Mouse (Mus musculus) bone marrow, adult 2 months (tissue): ENCODE results near the gene Rgs19. TPM values are rescaled to one million over a fixed set of nuclear protein-coding genes. Genes with fewer than 3 reads are reported as not detected.
A peak's percentile ranks its signal among the peaks of the same experiment; 100 is the strongest.

Experiments used
- H3K27ac ChIP-seq: fragments of 200-500 bp; 2 replicates; pipeline ENCODE4 v1.5.1; 2012; ENCODE audit warnings: low read depth, mild to moderate bottlenecking, control low read depth, inconsistent platforms, low read length; ENCODE audit not compliant: control insufficient read depth, poor library complexity, insufficient read depth
- H3K4me1 ChIP-seq: fragments of 200-500 bp; 2 replicates; pipeline ENCODE4 v1.6.1; 2011; ENCODE audit warnings: low read length; ENCODE audit not compliant: control insufficient read depth, insufficient read depth
- H3K4me3 ChIP-seq: fragments of 200-500 bp; replicated peaks from 2 replicates; pipeline ENCODE3; 2011; ENCODE audit warnings: mild to moderate bottlenecking, low read depth, low read length, control low read depth; ENCODE audit not compliant: control insufficient read depth
- CTCF ChIP-seq: fragments of 200-500 bp; IDR thresholded peaks from 2 replicates; pipeline ENCODE4 v1.5.1; 2011; ENCODE audit warnings: low read length, control low read depth; ENCODE audit not compliant: control insufficient read depth, insufficient read depth
- POLR2A ChIP-seq: fragments of 200-500 bp; IDR thresholded peaks from 2 replicates; pipeline ENCODE4 v1.6.1; 2011; ENCODE audit warnings: low read depth, mild to moderate bottlenecking, control low read depth, low read length, borderline replicate concordance; ENCODE audit not compliant: control insufficient read depth
- WGBS: fragments of 180-500 bp; shearing (Covaris S2); methylation state at CpG from one replicate; pipeline ENCODE4 v1.1.7; 2018; 5-methylcytosine and 5-hydroxymethylcytosine counted together
- polyA plus RNA-seq: library from polyadenylated mRNA; stranded (reverse); fragments of >200 nt; gene quantifications from 2 replicates; pipeline ENCODE4 v1.2.4, GENCODE M21; 2011; ENCODE audit warnings: low replicate concordance; ENCODE audit not compliant: missing spikeins, insufficient read depth, insufficient read length

The Rgs19 gene
- polyA plus RNA-seq = 57.1 and 170 TPM in 2 replicates

DNA sequence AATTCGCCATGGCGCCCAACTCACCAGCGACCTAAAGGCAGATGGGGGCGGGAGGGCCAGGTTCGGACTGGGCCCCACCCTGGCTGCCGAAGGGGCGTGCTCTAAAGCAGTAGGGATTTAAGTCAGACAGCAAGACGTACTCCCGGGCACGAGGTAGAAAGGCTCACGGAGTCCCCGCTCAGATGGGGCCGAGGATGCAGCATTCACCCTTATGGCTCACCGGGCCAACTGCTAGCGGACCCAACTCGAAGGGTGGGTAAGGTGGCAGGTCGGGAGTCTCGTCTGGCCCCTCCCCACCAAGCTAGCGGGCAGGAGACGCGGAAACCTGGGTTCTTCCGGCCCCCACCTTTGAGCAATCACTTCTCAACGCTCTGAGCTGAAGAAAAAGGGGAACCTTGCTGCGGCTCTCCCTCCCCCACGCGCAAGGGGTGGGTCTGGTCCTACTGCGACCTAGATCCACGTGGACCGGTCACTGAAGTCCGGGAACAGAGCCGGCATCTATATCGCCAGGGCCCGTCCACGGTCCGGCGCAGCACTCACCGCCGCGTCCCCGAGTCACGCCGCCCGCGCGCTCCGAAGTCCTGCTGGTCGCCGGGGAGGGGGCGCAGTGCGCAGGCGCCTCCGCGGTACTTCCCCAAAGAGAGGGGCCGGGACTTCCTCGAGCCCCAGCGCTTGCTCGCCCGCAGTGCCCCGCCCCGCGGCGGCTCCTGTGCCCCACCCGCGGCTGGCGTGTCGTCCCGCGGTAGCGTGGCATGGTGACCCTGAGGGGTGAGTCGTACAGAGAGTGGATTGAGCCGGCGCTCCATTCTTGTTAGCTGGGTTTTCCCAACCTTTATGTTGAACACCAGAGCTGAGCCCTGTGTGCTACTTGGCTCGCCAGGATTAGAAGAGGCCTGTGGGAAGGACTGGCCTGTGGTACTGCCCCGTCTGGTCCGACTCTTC, at the start of gene Rgs19:
Rgs19 (minus strand) TSS at position 639 of the 942 bp plus-strand sequence.
- Histone ChIP-seq H3K27ac (peak within 1 kb of the TSS; percentile 89), H3K4me1 (peaks cover 2% of the 10 kb centered on the region; the same call in 1 of the 2 replicates), H3K4me3 (peak within 1 kb of the TSS; percentile 82)
- TF ChIP-seq POLR2A (peak; percentile 83; the same call in 1 of the 2 replicates), CTCF (no peak)
- WGBS = under 1% methylated on average over 75 of the region's 75 CpGs

GRCm38 (mm10) chr2:181730051-181730450, 36.3 kb upstream of the Rgs19 start:
- 40% methylated on average over 3 of the region's 3 CpGs for WGBS
- Histone ChIP-seq H3K27ac (no peak overlapping the region), H3K4me3 (no peak overlapping the region), H3K4me1 (no peaks in the 10 kb centered on the region)
- TF ChIP-seq CTCF (no peak), POLR2A (no peak)

DNA sequence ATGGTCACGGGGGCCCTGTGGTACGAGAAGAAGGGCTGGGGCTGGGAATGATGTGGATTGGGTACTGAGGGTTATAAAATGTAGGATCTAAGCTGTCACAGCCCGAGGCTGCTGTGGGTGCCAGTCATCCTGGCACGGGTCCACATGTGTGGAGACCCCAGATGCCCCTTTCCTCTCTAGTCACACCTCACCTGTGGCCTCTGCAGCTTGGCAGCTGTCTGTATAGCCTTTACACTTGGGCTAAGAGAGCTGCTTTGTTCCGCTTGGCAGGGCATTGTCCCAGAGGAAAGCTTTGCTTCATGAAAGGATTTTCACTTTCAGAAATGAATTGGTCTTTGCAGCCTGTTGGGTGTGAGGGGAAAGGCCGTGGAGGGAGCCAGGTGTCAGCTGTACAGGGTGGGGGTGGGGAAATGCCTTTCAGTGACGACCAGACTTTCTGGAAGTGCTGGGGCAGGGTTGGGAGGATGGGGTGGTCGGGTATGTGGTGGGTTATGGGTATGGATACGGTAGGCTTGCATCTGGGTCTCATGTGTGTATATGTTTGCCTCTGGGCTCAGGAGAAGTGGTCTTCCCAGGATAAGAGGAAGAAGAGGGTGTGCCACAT, 34.0 kb upstream of the Rgs19 start:
- Histone ChIP-seq H3K4me3 (no peak overlapping the region), H3K27ac (no peak overlapping the region), H3K4me1 (no peaks in the 10 kb centered on the region)
- 53% methylated on average over 9 of the region's 9 CpGs for WGBS
- TF ChIP-seq CTCF = no peak
- no peak for TF ChIP-seq POLR2A

DNA sequence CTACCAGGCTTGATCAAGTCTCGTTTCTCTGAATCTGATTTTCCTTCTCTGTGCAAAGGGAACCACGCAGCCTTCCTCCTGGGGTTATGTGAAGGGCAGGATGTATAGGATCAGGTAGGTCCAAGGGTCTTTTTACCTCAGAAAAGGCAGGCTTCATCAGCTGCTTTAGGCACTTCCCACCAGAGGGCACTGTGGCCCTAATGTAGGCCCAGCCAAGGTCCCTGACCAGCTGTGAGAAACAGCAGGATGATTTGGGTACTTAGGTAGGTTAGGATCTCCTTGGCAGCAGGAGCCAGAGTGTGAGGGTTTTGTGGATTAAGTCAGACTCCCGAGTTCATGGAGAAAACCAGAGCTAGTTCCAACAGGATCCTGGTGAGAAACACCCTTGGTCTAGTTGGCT, 28.4 kb upstream of the Rgs19 start:
- no peak overlapping the region for H3K4me3 ChIP-seq
- TF ChIP-seq POLR2A (no peak), CTCF (peak; percentile 52; the same call in 1 of the 2 replicates)
- no peaks in the 10 kb centered on the region for H3K4me1 ChIP-seq
- WGBS = 15% methylated on average over 3 of the region's 3 CpGs
- no peak overlapping the region for H3K27ac ChIP-seq

DNA sequence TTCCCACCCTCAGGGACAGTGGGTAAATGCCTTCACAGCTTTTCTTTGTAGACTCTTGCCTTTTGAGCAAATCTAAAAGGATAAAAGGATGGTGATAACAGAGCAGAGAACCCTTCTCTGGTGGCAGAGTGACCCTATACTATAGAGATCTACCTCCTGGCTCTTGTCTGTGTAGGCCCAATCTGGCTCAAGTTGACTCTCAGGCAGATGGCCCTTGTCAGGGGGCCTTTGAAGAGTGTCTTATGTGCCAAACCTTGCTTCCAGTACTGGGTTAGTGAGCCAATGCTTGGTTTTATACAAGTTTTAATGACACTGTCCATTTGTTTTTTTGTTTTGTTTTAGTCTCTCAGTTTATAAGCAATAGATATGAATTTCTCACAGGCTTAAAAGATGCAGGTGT, 27.4 kb upstream of the Rgs19 start:
- H3K4me1 ChIP-seq = no peaks in the 10 kb centered on the region
- no peak overlapping the region for H3K4me3 ChIP-seq
- TF ChIP-seq CTCF = no peak
- TF ChIP-seq POLR2A = no peak
- no peak overlapping the region for H3K27ac ChIP-seq

DNA sequence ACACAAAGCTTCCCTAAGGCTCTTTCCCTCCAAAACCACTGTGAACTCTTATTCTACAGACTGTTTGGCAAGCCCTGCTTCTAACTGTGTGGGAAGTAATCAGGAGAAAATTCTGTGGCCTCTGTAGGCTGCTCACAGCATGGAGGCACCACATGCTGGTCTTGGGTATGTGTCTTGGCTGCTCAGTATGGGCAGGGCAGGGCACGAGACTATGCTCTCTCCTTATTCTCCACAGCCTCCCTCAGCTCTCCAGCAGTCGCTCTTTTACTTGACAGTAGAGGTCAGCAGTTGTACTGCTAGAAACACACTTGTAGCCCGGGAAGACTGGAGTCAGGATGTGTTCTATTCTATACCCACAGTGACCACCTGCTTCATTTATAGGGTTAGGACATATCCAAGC, 26.3 kb upstream of the Rgs19 start:
- H3K4me3 ChIP-seq = no peak overlapping the region
- WGBS = 55% methylated on average over 3 of the region's 3 CpGs
- no peaks in the 10 kb centered on the region for H3K4me1 ChIP-seq
- no peak overlapping the region for H3K27ac ChIP-seq
- TF ChIP-seq POLR2A = no peak
- no peak for TF ChIP-seq CTCF

- 21% methylated on average over 3 of the region's 3 CpGs for WGBS
- H3K4me3 ChIP-seq = no peak overlapping the region
- TF ChIP-seq POLR2A = no peak
- TF ChIP-seq CTCF = no peak
- no peak overlapping the region for H3K27ac ChIP-seq
- no peaks in the 10 kb centered on the region for H3K4me1 ChIP-seq
Observed at GRCm38 (mm10) chr2:181716991-181717390, 23.2 kb upstream of the Rgs19 start.

- Histone ChIP-seq H3K4me3 (no peak overlapping the region), H3K4me1 (no peaks in the 10 kb centered on the region), H3K27ac (no peak overlapping the region)
- WGBS = 73% methylated on average over 3 of the region's 3 CpGs
- TF ChIP-seq POLR2A = no peak
- TF ChIP-seq CTCF = no peak
Observed at GRCm38 (mm10) chr2:181715382-181715781, 21.6 kb upstream of the Rgs19 start.
